Mouse (Mus musculus): ENCODE results near the gene Dusp1. TPM values are rescaled to one million over a fixed set of nuclear protein-coding genes. Genes with fewer than 3 reads are reported as not detected.

Dusp1 gene
- polyA plus RNA-seq, 1 experiment from 2014 or later, result 36.8 TPM

DNA sequence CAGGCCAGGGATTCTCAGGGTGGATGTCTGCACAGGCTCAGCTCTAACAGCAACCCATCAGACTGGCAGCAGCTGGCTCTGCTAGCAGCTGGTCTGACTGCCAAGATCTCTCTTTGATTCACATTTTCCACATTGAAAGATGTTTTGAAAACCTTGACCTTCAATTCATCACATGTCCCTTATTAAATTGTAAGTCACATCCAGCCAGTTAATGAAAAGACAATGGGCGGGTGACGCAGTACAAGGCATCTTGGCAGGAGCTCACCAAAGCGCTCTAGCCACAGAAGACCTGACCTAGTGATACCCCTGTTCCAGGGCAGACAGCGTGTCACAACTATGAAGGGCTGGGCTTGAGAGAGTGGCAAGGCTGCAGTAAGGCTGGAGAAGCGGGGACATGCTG, 20.4 kb upstream of the Dusp1 start:
- 90% methylated on average over 5 of the region's 5 CpGs for WGBS
- Histone ChIP-seq H3K4me3 (no peak overlapping the region), H3K36me3 (peaks cover 15% of the 10 kb centered on the region; the same call in 1 of the 2 replicates)

DNA sequence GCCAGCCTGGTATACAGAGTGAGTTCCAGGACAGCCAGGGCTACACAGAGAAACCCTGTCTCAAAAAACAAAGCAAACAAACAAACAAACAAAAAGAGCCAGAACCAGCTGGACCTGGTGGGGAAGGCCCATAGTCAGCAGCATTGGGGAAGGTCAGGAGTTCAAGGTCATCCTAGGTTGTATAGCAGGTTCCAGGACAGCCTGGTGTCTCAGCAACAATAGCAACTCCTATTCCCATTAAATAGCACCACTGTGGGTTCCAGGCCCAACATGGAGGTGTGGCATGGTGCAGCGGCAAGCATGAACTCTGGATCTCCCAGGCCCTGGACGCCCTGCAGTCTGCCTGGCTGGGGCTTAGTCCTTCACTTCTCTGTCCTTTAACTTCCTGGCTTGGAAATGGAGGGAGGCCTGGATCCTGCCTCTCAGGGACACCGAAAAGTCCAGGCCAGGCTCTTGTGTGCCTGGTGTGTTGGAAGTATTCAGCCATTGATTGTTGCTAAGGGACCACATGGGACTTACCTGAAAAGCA, 19.0 kb upstream of the Dusp1 start:
- Histone ChIP-seq H3K9ac (no peak overlapping the region), H3K27me3 (replicated peaks) (no peaks in the 10 kb centered on the region), H3K4me1 (peaks cover 6% of the 10 kb centered on the region; the same call in 1 of the 2 replicates), H3K36me3 (peaks cover 15% of the 10 kb centered on the region; the same call in 1 of the 2 replicates), H3K27ac (no peak overlapping the region), H3K9me3 (no peaks in the 10 kb centered on the region), H3K4me2 (replicated peaks) (no peak overlapping the region), H3K4me3 (no peak overlapping the region)
- 97% methylated on average over 3 of the region's 3 CpGs for WGBS
- no peak for ATAC-seq (ENCODE audit: low FRiP score, low read depth)

More for the DNA sequence above, 20.4 kb upstream of the Dusp1 start:
- Histone ChIP-seq H3K4me1 (peaks cover 6% of the 10 kb centered on the region; the same call in 1 of the 2 replicates), H3K27me3 (replicated peaks) (no peaks in the 10 kb centered on the region), H3K9me3 (no peaks in the 10 kb centered on the region), H3K4me2 (replicated peaks) (no peak overlapping the region), H3K9ac (no peak overlapping the region), H3K27ac (no peak overlapping the region)
- no peak for ATAC-seq (ENCODE audit: low FRiP score, low read depth)

DNA sequence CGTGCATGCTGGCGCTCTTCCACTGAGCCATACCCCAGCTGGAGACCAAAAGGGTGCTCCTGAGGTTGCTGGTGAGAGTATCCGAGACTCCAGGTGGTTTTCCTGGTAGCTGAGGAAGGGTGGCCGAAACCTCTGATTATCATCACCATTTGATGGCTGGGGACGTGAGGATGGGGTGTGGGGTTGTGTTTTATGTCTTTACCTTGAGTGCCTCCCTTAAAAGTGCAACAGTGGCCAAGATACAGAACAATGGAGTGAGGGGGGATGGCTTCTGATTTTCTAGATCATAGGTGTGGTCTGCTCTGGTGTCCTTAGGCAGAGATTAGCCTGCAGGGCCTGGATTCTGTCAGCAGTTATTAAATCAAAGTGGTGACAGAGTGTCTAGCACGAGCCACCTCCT, 17.5 kb upstream of the Dusp1 start:
- WGBS, result 92% methylated on average over 6 of the region's 6 CpGs
- ATAC-seq (ENCODE audit: low FRiP score, low read depth), result no peak
- peaks cover 5% of the 10 kb centered on the region; the same call in 1 of the 2 replicates for H3K4me1 ChIP-seq
- H3K27me3 ChIP-seq (replicated peaks), result no peaks in the 10 kb centered on the region
- no peak overlapping the region for H3K4me2 ChIP-seq (replicated peaks)
- no peak overlapping the region for H3K9ac ChIP-seq
- H3K9me3 ChIP-seq, result no peaks in the 10 kb centered on the region
- no peak overlapping the region for H3K27ac ChIP-seq
- peaks cover 26% of the 10 kb centered on the region for H3K36me3 ChIP-seq
- no peak overlapping the region for H3K4me3 ChIP-seq

DNA sequence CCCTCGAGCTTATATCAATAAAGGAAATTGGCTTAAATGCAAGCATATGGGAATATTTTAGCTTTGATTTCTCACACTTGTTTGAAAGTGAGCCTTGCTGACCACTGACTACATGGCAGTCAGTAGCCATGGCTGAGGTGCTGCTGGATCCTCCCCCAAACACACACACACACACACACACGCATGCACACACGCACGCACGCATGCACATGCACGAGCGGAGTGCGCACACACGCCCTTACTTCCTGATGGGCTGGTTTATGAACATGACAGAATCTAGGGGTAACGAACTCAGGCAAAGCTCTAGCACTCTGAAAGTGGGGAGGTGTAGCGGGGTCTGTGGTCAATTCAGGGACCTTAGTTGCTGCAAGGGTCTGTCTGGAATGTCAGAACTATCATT, 16.8 kb upstream of the Dusp1 start:
- peaks cover 26% of the 10 kb centered on the region for H3K36me3 ChIP-seq
- no peak overlapping the region for H3K9ac ChIP-seq
- no peaks in the 10 kb centered on the region for H3K4me1 ChIP-seq
- H3K27me3 ChIP-seq (replicated peaks), result no peaks in the 10 kb centered on the region
- H3K9me3 ChIP-seq, result no peaks in the 10 kb centered on the region
- 95% methylated on average over 11 of the region's 11 CpGs for WGBS
- H3K4me3 ChIP-seq, result no peak overlapping the region
- ATAC-seq (ENCODE audit: low FRiP score, low read depth), result no peak
- H3K27ac ChIP-seq, result no peak overlapping the region
- no peak overlapping the region for H3K4me2 ChIP-seq (replicated peaks)

DNA sequence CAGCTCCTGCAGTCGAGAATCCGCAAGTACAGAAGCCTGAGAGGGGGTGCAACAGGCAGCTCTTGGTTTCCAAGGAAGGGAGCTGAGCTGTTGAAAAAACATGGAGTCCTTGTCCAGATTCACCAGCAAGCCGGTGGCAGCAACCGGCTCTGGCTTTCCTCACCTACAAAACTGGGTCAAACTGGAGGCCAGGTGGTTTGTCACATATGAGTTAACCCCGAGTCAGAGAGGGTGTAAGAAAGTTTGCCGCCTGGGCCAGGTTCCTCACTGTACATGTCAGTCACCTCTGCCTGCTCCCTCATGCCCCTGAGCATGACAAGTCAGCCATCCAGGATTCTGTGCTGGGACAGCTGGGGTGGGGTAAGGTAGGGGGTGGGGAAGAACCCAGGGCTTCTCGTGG, 16.2 kb upstream of the Dusp1 start:
- no peaks in the 10 kb centered on the region for H3K9me3 ChIP-seq
- no peak overlapping the region for H3K27ac ChIP-seq
- H3K4me2 ChIP-seq (replicated peaks), result no peak overlapping the region
- H3K4me3 ChIP-seq, result no peak overlapping the region
- ATAC-seq (ENCODE audit: low FRiP score, low read depth), result no peak
- peaks cover 26% of the 10 kb centered on the region for H3K36me3 ChIP-seq
- no peaks in the 10 kb centered on the region for H3K4me1 ChIP-seq
- no peaks in the 10 kb centered on the region for H3K27me3 ChIP-seq (replicated peaks)
- WGBS, result 94% methylated on average over 7 of the region's 7 CpGs
- H3K9ac ChIP-seq, result no peak overlapping the region

DNA sequence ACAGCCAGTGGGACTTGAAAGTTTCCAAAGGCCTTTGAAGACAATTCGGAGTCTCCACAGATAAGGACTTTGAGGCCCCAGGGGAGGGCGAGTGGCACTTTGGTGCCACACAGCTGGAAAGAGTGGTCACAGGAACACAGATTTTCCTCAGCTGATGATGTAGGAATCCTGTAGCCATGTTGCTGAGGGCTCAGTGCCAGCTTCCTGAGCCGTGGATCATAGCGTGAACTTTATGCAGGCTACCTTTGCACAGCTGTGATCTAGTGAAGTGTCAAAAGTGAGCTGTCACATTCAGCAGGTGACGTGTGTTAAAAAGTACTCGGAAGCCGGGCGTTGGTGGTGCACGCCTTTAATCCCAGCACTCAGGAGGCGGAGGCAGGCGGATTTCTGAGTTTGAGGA, 15.4 kb upstream of the Dusp1 start:
- no peak overlapping the region for H3K27ac ChIP-seq
- H3K9me3 ChIP-seq, result no peaks in the 10 kb centered on the region
- peaks cover 26% of the 10 kb centered on the region for H3K36me3 ChIP-seq
- no peaks in the 10 kb centered on the region for H3K27me3 ChIP-seq (replicated peaks)
- H3K4me2 ChIP-seq (replicated peaks), result no peak overlapping the region
- H3K9ac ChIP-seq, result no peak overlapping the region
- no peaks in the 10 kb centered on the region for H3K4me1 ChIP-seq
- 92% methylated on average over 11 of the region's 11 CpGs for WGBS
- no peak overlapping the region for H3K4me3 ChIP-seq
- no peak for ATAC-seq (ENCODE audit: low FRiP score, low read depth)

DNA sequence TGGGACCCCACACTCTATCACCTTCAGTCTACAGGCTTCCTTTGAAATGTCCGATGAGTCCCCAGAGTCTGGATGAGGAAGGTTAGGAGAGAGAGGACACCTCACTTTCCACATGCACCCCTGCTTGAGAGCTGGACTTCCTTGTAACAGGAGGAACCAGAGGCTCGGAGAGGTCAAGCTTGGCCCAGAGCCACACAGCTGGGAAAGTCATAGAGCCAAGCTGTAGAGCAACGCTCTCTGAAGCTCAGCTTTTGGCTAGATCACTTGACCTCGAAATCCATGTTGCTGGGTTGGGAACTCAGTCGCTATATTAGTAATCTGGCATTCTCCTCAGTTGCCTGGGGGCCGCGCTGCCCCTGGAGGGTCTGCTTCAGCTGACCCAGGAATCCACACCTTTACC, 14.9 kb upstream of the Dusp1 start:
- Histone ChIP-seq H3K9me3 (no peaks in the 10 kb centered on the region), H3K4me2 (replicated peaks) (no peak overlapping the region), H3K27me3 (replicated peaks) (no peaks in the 10 kb centered on the region), H3K4me1 (no peaks in the 10 kb centered on the region), H3K27ac (no peak overlapping the region), H3K9ac (no peak overlapping the region), H3K4me3 (no peak overlapping the region), H3K36me3 (peaks cover 30% of the 10 kb centered on the region)
- no peak for ATAC-seq (ENCODE audit: low FRiP score, low read depth)
- 90% methylated on average over 7 of the region's 7 CpGs for WGBS

DNA sequence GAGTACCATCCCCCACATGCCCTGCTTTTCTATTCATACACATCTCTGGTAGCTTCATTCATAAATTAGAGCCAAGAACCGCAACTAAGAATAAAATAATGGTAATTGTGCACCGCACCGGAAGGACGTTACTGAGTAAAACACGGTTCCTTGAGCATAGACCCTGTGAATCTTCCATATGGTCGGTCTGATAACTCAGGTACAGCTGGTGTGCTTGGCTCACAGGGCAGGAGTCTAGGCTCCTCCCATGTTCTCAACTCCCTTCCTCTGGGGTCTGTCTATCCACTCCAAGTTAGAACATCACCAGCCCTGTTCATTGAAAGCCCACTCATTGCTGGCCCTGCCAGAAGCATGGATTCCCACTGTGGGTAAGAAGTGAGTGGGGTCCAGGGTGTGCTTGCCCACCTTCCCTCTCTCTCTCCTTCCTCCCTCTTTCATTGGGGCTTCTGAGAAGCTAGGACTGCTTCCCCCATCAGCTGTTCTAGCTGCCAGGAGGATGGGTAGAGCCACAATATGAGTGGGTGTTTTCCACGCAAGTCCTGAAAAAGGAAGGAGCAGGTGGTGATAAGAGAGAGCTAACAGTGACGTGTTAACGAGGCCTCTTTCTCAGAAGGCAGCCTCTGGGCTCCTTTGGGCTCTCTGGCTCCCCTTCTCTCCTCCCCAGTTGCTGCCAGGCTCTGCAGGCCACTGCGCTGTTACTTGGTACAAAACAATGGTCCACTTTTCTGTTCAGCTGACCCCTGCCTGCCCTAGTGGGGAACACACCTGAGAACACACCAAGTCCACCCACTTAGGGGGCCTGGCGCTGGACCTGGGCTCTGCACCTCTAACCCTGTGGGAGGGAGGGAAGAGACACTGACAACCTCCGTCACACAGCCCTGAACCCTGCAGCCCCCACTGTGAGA, 14.1 kb upstream of the Dusp1 start:
- Histone ChIP-seq H3K4me2 (replicated peaks) (no peak overlapping the region), H3K4me1 (no peaks in the 10 kb centered on the region), H3K36me3 (peaks cover 22% of the 10 kb centered on the region), H3K9ac (no peak overlapping the region), H3K4me3 (no peak overlapping the region), H3K27ac (no peak overlapping the region), H3K27me3 (replicated peaks) (no peaks in the 10 kb centered on the region), H3K9me3 (no peaks in the 10 kb centered on the region)
- ATAC-seq (ENCODE audit: low FRiP score, low read depth), result no peak
- 90% methylated on average over 12 of the region's 12 CpGs for WGBS

DNA sequence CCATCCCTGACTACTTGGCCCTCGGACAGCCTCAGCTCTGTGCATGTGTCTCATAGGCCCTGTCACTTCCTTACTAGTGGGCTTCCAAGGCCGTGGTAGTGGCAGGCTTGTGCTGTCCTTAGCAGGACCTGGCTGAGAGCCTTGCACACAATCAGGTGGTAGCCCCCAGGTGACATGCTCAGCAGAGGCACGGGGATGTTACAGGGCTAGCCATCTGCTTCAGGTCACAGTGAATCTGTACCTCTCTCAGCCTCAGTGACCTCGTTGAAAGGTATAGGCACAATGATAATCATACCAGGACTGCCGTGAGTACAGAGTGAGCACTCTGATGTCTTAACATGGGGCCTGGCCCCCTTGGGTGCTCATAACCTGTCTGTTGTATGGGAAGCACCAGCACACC, 12.8 kb upstream of the Dusp1 start:
- Histone ChIP-seq H3K4me3 (no peak overlapping the region), H3K9ac (no peak overlapping the region), H3K27me3 (replicated peaks) (no peaks in the 10 kb centered on the region), H3K4me1 (no peaks in the 10 kb centered on the region), H3K4me2 (replicated peaks) (no peak overlapping the region), H3K9me3 (no peaks in the 10 kb centered on the region), H3K36me3 (peaks cover 32% of the 10 kb centered on the region), H3K27ac (no peak overlapping the region)
- ATAC-seq (ENCODE audit: low FRiP score, low read depth), result no peak
- 87% methylated on average over 5 of the region's 5 CpGs for WGBS

DNA sequence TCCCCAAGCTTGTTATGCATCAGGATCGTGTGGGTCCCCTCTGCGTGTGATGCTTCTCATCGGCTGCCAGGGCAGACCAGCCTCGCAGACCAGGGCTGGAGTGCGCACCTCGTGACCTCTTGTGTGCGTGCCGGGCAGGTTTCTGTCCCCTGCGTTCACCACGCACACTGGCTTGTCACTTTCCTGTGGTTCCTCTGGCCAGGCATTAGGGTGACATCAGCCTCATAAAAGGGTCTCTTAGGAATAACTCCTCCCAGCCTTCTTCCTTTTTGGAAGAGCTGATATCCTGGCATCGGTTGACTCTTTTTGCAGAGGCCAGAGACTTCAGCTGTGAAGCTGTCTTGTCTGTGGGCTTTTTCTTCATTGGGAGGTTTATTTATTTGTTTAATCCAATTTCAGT, 12.2 kb upstream of the Dusp1 start:
- no peaks in the 10 kb centered on the region for H3K27me3 ChIP-seq (replicated peaks)
- H3K9ac ChIP-seq, result no peak overlapping the region
- no peak for ATAC-seq (ENCODE audit: low FRiP score, low read depth)
- WGBS, result 90% methylated on average over 11 of the region's 11 CpGs
- H3K27ac ChIP-seq, result no peak overlapping the region
- H3K9me3 ChIP-seq, result no peaks in the 10 kb centered on the region
- no peak overlapping the region for H3K4me2 ChIP-seq (replicated peaks)
- no peaks in the 10 kb centered on the region for H3K4me1 ChIP-seq
- H3K4me3 ChIP-seq, result no peak overlapping the region
- peaks cover 37% of the 10 kb centered on the region for H3K36me3 ChIP-seq

DNA sequence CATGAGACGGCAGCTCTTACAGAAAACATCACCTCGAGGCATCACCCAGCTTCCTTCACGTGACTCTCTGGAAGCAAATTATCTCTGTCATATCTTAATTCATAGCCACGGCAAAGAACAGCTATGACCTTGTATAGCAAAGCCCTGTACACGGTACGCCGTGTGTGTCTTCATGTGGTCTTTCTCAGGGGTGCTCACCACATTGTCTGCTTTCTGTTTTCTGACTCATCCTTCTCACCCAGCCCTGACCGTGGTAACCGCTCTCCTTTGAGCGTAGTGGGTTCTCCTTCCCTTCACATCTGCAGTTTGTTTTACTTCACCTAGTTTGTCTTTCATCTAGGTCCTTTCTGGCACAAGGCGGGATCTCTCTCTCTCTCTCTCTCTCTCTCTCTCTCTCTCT, 10.3 kb upstream of the Dusp1 start:
- 96% methylated on average over 11 of the region's 11 CpGs for WGBS
- no peaks in the 10 kb centered on the region; the same call in 1 of the 2 replicates for H3K9me3 ChIP-seq
- H3K4me1 ChIP-seq, result no peaks in the 10 kb centered on the region
- peaks cover 47% of the 10 kb centered on the region for H3K36me3 ChIP-seq
- ATAC-seq (ENCODE audit: low FRiP score, low read depth), result no peak
- H3K4me3 ChIP-seq, result no peak overlapping the region
- no peak overlapping the region for H3K9ac ChIP-seq
- H3K4me2 ChIP-seq (replicated peaks), result no peak overlapping the region
- no peak overlapping the region for H3K27ac ChIP-seq
- no peaks in the 10 kb centered on the region for H3K27me3 ChIP-seq (replicated peaks)

DNA sequence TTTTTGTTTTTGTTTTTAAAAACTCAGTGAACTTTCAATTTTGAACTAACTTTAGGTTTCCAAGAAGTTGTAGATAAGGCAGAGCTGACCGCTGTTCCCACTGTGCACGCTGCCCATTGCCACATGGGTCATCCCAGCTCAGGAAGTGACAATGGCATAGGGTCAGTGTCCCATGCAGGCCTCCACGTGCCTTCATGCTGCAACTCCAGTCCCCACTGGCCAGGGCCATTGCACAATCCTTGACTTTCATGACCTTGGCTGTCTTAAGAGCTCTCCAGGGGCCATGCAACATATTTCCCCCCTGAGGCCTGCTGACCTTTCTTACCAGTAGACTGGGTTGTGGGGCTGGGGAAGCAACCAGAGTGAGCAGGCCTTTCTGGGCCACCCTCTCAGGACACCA, 9.4 kb upstream of the Dusp1 start:
- WGBS, result 81% methylated on average over 3 of the region's 3 CpGs
- Histone ChIP-seq H3K9me3 (no peaks in the 10 kb centered on the region; the same call in none of the 2 replicates), H3K9ac (no peak overlapping the region), H3K4me3 (no peak overlapping the region), H3K36me3 (peaks cover 54% of the 10 kb centered on the region), H3K4me2 (replicated peaks) (no peak overlapping the region), H3K27ac (no peak overlapping the region), H3K27me3 (replicated peaks) (no peaks in the 10 kb centered on the region), H3K4me1 (no peaks in the 10 kb centered on the region)
- ATAC-seq (ENCODE audit: low FRiP score, low read depth), result no peak

Measured in neural tube, embryonic 12.5 days (tissue).